Mouse (Mus musculus): ENCODE measurements around the gene Rdh5. TPM values are rescaled to one million over a fixed set of nuclear protein-coding genes. Genes with fewer than 3 reads are reported as not detected.

Gene Rdh5
- total and polyA plus RNA-seq, 2 experiments from 2014 or later = 8.8 to 10.5 TPM

DNA sequence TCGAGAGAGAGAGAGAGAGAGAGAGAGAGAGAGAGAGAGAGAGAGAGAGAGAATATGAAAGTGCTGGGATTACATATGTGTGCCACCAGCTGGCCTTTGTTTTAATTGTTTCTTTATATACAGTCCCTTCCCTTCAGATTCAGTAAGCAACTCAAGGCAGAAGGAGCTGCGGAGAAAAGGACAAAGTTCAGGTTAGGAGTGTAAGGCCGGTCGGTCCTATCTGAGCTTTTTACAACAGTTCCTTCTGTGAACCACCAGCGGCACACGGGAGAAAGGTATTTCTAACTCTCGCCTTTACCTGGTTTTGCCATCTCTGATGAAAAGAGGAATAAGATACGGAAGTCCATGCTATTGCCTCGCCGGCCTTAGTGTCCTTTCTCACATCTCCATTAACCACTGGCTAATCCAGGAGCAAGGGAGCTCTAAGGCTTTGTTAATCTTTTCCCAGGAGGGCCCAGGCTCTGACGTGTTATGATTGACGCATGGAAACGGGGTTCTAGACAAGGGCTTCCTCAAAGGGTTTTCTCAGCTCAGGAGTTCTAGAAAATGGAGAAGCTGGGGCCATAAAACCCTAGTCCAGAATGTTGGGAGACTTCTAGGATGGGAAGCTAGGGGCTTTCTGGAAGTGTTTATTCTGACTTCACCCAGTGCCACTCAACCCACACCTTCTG lies 13.8 kb downstream of the Rdh5 start:
- no peak for DNase-seq (ENCODE audit: low spot score)
- Histone ChIP-seq H3K4me1 (ENCODE audit: insufficient read depth, low read length) (peaks cover 5% of the 10 kb centered on the region; the same call in 1 of the 2 replicates), H3K27me3 (ENCODE audit: insufficient read depth, low read length) (no peaks in the 10 kb centered on the region), H3K9ac (replicated peaks; ENCODE audit: low read length, poor library complexity, severe bottlenecking) (peak overlapping the region; percentile 77; the same call in 1 of the 2 replicates), H3K9me3 (ENCODE audit: low read length) (no peaks in the 10 kb centered on the region), H3K36me3 (ENCODE audit: insufficient read depth, low read length) (no peaks in the 10 kb centered on the region), H3K4me2 (ENCODE audit: low read depth, low read length, poor library complexity, severe bottlenecking) (peak overlapping the region; percentile 73), H3K4me3 (ENCODE audit: low read depth, low read length) (peak overlapping the region; percentile 83), H3K27ac (ENCODE audit: low read depth, low read length) (peak overlapping the region; percentile 49)
- 53% methylated on average over 13 of the region's 13 CpGs for WGBS
- TF ChIP-seq CTCF (IDR thresholded peaks at IDR 0.05) = no peak
- ATAC-seq (ENCODE audit: low FRiP score) = no peak

DNA sequence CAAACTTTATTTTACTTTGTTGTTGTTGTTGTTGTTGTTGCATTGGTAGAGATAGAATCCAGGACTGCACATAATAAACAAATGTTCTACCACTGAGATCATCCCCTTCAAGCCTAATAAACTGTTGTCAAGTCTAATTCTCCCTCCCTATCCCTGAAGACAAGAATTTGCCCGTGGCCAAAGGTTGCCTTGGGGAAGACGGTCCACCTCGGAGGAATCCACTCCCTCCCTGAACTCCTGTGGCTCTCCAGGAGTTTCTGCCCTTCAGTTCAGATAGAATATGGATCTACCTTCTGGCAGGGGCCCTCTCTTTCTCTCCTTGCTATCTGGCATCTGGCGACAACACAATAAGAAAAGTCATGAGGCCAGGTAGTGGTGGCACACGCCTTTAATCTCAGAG lies 17.9 kb downstream of the Rdh5 start:
- no peak for ATAC-seq (ENCODE audit: low FRiP score)
- Histone ChIP-seq H3K27me3 (ENCODE audit: insufficient read depth, low read length) (no peaks in the 10 kb centered on the region), H3K9ac (replicated peaks; ENCODE audit: low read length, poor library complexity, severe bottlenecking) (no peak overlapping the region), H3K27ac (ENCODE audit: low read depth, low read length) (no peak overlapping the region), H3K4me2 (ENCODE audit: low read depth, low read length, poor library complexity, severe bottlenecking) (no peak overlapping the region), H3K4me3 (ENCODE audit: low read depth, low read length) (no peak overlapping the region), H3K36me3 (ENCODE audit: insufficient read depth, low read length) (no peaks in the 10 kb centered on the region), H3K4me1 (ENCODE audit: insufficient read depth, low read length) (no peaks in the 10 kb centered on the region), H3K9me3 (ENCODE audit: low read length) (no peaks in the 10 kb centered on the region)
- 72% methylated on average over 5 of the region's 5 CpGs for WGBS
- no peak for TF ChIP-seq CTCF (IDR thresholded peaks at IDR 0.05)
- no peak for DNase-seq (ENCODE audit: low spot score)

DNA sequence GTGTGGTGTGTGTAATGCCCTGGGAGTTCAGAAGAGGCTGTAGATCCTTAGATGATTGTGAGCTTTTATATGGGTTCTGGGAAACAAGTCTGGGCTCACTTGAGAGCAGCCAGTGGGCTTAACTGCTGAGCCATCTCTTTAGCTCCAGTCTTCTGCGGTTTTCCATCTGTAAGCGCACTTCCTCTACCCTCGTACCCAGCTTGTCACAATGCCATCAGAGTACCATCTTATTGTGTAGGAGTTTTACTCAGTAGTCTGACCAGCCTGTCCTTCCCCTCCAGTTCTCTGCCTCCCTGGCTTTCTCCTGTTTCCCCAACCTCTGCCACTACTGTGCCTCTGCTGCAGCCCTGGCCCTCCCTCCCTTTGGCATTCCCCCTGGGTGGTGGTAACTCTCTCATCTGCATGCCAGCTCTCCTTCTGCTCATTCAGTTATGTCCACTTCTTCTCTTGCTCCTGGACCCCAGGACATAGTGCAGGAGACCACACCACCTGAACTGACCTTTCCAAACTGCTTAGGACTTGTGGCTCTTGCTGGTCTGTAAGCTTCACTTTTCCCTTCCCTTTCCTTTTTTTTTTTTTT lies 20.2 kb downstream of the Rdh5 start:
- no peak for TF ChIP-seq CTCF (IDR thresholded peaks at IDR 0.05)
- Histone ChIP-seq H3K27me3 (ENCODE audit: insufficient read depth, low read length) (no peaks in the 10 kb centered on the region), H3K36me3 (ENCODE audit: insufficient read depth, low read length) (no peaks in the 10 kb centered on the region), H3K4me2 (ENCODE audit: low read depth, low read length, poor library complexity, severe bottlenecking) (no peak overlapping the region), H3K9ac (replicated peaks; ENCODE audit: low read length, poor library complexity, severe bottlenecking) (no peak overlapping the region), H3K9me3 (ENCODE audit: low read length) (no peaks in the 10 kb centered on the region), H3K4me3 (ENCODE audit: low read depth, low read length) (no peak overlapping the region), H3K4me1 (ENCODE audit: insufficient read depth, low read length) (no peaks in the 10 kb centered on the region), H3K27ac (ENCODE audit: low read depth, low read length) (no peak overlapping the region)
- 71% methylated on average over 3 of the region's 3 CpGs for WGBS
- DNase-seq (ENCODE audit: low spot score) (no peak), ATAC-seq (ENCODE audit: low FRiP score) (no peak)

DNA sequence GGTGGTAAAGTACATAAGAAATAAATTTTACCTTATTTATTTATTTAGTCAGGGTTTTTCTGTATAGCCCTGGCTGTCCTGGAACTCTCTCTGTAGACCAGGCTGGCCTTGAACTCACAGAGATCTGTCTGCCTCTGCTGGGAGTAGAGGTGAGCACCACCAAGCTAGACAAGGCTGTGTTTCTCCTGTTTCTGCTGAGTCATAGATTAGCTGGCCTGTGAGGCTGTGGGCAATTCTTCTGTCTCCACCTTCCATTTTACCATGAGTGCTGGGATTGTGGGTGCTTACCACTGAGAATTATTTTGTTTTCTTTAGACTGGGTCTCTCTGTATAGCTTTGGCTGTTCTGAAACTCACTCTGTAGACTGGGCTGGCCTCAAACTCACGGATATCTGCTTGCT lies 21.3 kb downstream of the Rdh5 start:
- 81% methylated on average over 1 of the region's 1 CpGs for WGBS
- H3K9me3 ChIP-seq (ENCODE audit: low read length) = no peaks in the 10 kb centered on the region
- no peak overlapping the region for H3K27ac ChIP-seq (ENCODE audit: low read depth, low read length)
- no peaks in the 10 kb centered on the region for H3K36me3 ChIP-seq (ENCODE audit: insufficient read depth, low read length)
- no peak overlapping the region for H3K4me2 ChIP-seq (ENCODE audit: low read depth, low read length, poor library complexity, severe bottlenecking)
- no peak for TF ChIP-seq CTCF (IDR thresholded peaks at IDR 0.05)
- H3K9ac ChIP-seq (replicated peaks; ENCODE audit: low read length, poor library complexity, severe bottlenecking) = no peak overlapping the region
- no peaks in the 10 kb centered on the region for H3K4me1 ChIP-seq (ENCODE audit: insufficient read depth, low read length)
- ATAC-seq (ENCODE audit: low FRiP score) (no peak), DNase-seq (ENCODE audit: low spot score) (no peak)
- 0 out of 2 replicates have a peak, but pooled peaks cover 4% of the 10 kb centered on the region for H3K27me3 ChIP-seq (ENCODE audit: insufficient read depth, low read length)
- H3K4me3 ChIP-seq (ENCODE audit: low read depth, low read length) = no peak overlapping the region

DNA sequence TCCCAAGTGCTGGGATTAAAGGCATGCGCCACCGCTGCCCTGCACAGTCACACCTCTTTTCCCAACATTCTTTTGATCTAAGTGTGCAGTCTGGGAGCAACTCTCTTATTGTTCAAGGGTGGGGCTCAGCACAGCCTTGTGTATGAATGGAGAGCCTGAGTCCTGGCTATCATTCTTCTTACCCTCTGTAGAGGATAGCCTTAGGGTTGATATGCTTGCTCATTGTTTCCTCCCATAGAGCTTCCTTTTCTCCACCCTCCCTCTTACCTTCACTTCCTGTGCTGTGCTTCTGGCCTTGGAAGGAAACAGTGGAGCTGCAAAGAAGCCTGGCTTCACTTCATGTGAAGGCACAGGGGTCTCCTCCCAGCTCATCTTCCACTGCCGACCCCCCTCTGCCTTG lies 22.0 kb downstream of the Rdh5 start, which contains the start of gene Cd63:
TSS of gene Cd63 (plus strand) at position 292 of the 400 bp plus-strand sequence.
- no peaks in the 10 kb centered on the region for H3K4me1 ChIP-seq (ENCODE audit: insufficient read depth, low read length)
- H3K27me3 ChIP-seq (ENCODE audit: insufficient read depth, low read length) = peaks cover 9% of the 10 kb centered on the region; the same call in 1 of the 2 replicates
- TF ChIP-seq CTCF (IDR thresholded peaks at IDR 0.05) = no peak
- no peak within 1 kb of the TSS for H3K9ac ChIP-seq (replicated peaks; ENCODE audit: low read length, poor library complexity, severe bottlenecking)
- no peaks in the 10 kb centered on the region for H3K36me3 ChIP-seq (ENCODE audit: insufficient read depth, low read length)
- WGBS = 85% methylated on average over 3 of the region's 3 CpGs
- no peak within 1 kb of the TSS for H3K4me2 ChIP-seq (ENCODE audit: low read depth, low read length, poor library complexity, severe bottlenecking)
- H3K9me3 ChIP-seq (ENCODE audit: low read length) = no peaks in the 10 kb centered on the region
- no peak within 1 kb of the TSS for H3K4me3 ChIP-seq (ENCODE audit: low read depth, low read length)
- no peak within 1 kb of the TSS for H3K27ac ChIP-seq (ENCODE audit: low read depth, low read length)
- no peak for ATAC-seq (ENCODE audit: low FRiP score)
- no peak for DNase-seq (ENCODE audit: low spot score)

DNA sequence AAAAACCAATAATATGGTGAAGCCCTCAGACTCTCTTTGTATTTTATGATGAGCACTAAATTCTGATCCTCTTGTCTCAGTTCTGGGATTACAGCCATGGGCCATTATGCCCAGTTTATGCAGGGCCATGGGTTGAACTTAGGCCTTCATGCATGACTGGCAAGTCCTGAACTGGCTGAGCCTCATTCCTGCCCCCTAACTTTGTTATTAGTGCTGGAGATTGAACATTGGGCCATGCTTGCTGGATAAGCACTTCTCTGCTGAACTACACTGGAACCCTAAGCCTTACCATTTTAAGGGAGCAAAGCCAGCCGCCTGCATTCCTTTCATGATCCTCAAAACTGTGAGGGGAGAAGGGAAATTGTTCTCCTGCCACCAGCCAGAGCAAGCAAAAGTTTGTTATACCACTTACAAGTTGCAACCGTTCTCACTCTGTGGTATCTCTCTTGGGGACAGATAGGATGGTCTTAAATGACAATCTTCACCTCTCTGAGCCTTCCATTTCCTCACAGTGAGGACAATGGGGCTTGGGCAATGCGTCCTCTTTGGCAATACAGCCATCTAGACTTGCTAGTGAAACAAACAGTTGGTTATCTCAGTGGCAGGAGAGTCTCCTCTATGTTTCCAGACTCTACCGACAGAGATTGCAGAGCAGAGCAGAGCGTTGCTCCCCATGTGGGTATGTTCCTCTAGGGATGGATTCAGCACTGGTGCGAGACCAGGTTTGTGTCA lies 22.8 kb downstream of the Rdh5 start:
- Histone ChIP-seq H3K4me3 (ENCODE audit: low read depth, low read length) (no peak overlapping the region), H3K27me3 (ENCODE audit: insufficient read depth, low read length) (peaks cover 10% of the 10 kb centered on the region; the same call in 1 of the 2 replicates), H3K4me1 (ENCODE audit: insufficient read depth, low read length) (no peaks in the 10 kb centered on the region), H3K4me2 (ENCODE audit: low read depth, low read length, poor library complexity, severe bottlenecking) (no peak overlapping the region), H3K36me3 (ENCODE audit: insufficient read depth, low read length) (no peaks in the 10 kb centered on the region), H3K9ac (replicated peaks; ENCODE audit: low read length, poor library complexity, severe bottlenecking) (no peak overlapping the region), H3K27ac (ENCODE audit: low read depth, low read length) (no peak overlapping the region), H3K9me3 (ENCODE audit: low read length) (no peaks in the 10 kb centered on the region)
- DNase-seq (ENCODE audit: low spot score) = no peak
- 83% methylated on average over 6 of the region's 6 CpGs for WGBS
- no peak for TF ChIP-seq CTCF (IDR thresholded peaks at IDR 0.05)
- no peak for ATAC-seq (ENCODE audit: low FRiP score)

Measured in midbrain, postnatal 0 days (tissue).